Mouse (Mus musculus) olfactory bulb, adult 2 months (tissue): ENCODE measurements around the gene Ubl5. TPM values are rescaled to one million over a fixed set of nuclear protein-coding genes. Genes with fewer than 3 reads are reported as not detected.
"Not testable (repeated sequence)": the region's sequence is repeated elsewhere in the genome, so short reads cannot be mapped to it uniquely, and the experiment has no call there.

ENCODE experiments used
- H3K27ac ChIP-seq: fragments of 200-500 bp; 2 replicates; pipeline ENCODE4 v1.5.1; 2012; ENCODE audit warnings: low read depth, low read length; ENCODE audit not compliant: insufficient read depth
- H3K4me1 ChIP-seq: fragments of 200-500 bp; 2 replicates; pipeline ENCODE4 v1.6.1; 2012; ENCODE audit warnings: low read length; ENCODE audit not compliant: control insufficient read depth, insufficient read depth
- H3K4me3 ChIP-seq: fragments of 200-500 bp; 2 replicates; pipeline ENCODE4 v1.5.1; 2012; ENCODE audit warnings: mild to moderate bottlenecking, low read depth, low read length, moderate library complexity; ENCODE audit not compliant: insufficient read depth
- CTCF ChIP-seq: fragments of 200-500 bp; IDR thresholded peaks from 2 replicates; pipeline ENCODE4 v1.5.1; 2012; ENCODE audit warnings: low read depth, mild to moderate bottlenecking, low read length, moderate library complexity; ENCODE audit not compliant: insufficient read depth
- POLR2A ChIP-seq: fragments of 200-500 bp; IDR thresholded peaks from 2 replicates; pipeline ENCODE4 v1.6.1; 2012; ENCODE audit warnings: mild to moderate bottlenecking, low read depth, low read length, moderate library complexity; ENCODE audit not compliant: insufficient read depth
- WGBS: fragments of 180-500 bp; shearing (Covaris S2); methylation state at CpG from one replicate; pipeline ENCODE4 v1.1.7; 2018; 5-methylcytosine and 5-hydroxymethylcytosine counted together
- polyA plus RNA-seq: library from polyadenylated mRNA; stranded (reverse); fragments of >200 nt; gene quantifications from 2 replicates; pipeline ENCODE4 v1.2.4, GENCODE M21; 2012; ENCODE audit warnings: low replicate concordance; ENCODE audit not compliant: missing spikeins, insufficient read depth, insufficient read length

The Ubl5 gene
- polyA plus RNA-seq: 162 TPM in 1 of 2 replicates, not detected in the other

GRCm38 (mm10) chr9:20642101-20642895 lies at the start of gene Ubl5:
Ubl5 (plus strand) TSS chr9:20642878.
- WGBS: under 1% methylated on average over 51 of the region's 51 CpGs
- peaks cover 17% of the 10 kb centered on the region for H3K4me1 ChIP-seq
- TF ChIP-seq CTCF (no peak), POLR2A (no peak)
- H3K27ac ChIP-seq: no peak within 1 kb of the TSS
- peak within 1 kb of the TSS; percentile 80 for H3K4me3 ChIP-seq

GRCm38 (mm10) chr9:20601270-20601669 lies 41.4 kb upstream of the Ubl5 start:
- H3K4me1 ChIP-seq: no peaks in the 10 kb centered on the region
- TF ChIP-seq CTCF (no peak), POLR2A (no peak)
- H3K27ac ChIP-seq: no peak overlapping the region
- WGBS: 78% methylated on average over 6 of the region's 6 CpGs
- H3K4me3 ChIP-seq: no peak overlapping the region

- Histone ChIP-seq H3K27ac (no peak overlapping the region), H3K4me3 (no peak overlapping the region), H3K4me1 (no peaks in the 10 kb centered on the region)
- WGBS: 97% methylated on average over 1 of the region's 1 CpGs
- TF ChIP-seq CTCF: no peak
- TF ChIP-seq POLR2A: no peak
Measured at GRCm38 (mm10) chr9:20606269-20606668, 36.4 kb upstream of the Ubl5 start.

- H3K4me1 ChIP-seq: no peaks in the 10 kb centered on the region
- TF ChIP-seq POLR2A (no peak; the same call in none of the 2 replicates), CTCF (no peak)
- H3K27ac ChIP-seq: peak overlapping the region; percentile 99
- WGBS: under 1% methylated on average over 57 of the region's 57 CpGs
- H3K4me3 ChIP-seq: peak overlapping the region; percentile 76
Measured at GRCm38 (mm10) chr9:20607100-20607974, 35.3 kb upstream of the Ubl5 start.

GRCm38 (mm10) chr9:20609831-20610464 lies 32.7 kb upstream of the Ubl5 start:
- WGBS: 81% methylated on average over 5 of the region's 5 CpGs
- Histone ChIP-seq H3K4me3 (no peak overlapping the region), H3K27ac (no peak overlapping the region), H3K4me1 (no peaks in the 10 kb centered on the region)
- TF ChIP-seq POLR2A: no peak

GRCm38 (mm10) chr9:20611976-20612375 lies 30.7 kb upstream of the Ubl5 start:
- no peak overlapping the region for H3K4me3 ChIP-seq
- no peak overlapping the region for H3K27ac ChIP-seq
- no peaks in the 10 kb centered on the region for H3K4me1 ChIP-seq
- TF ChIP-seq POLR2A: no peak
- TF ChIP-seq CTCF: no peak
- WGBS: 81% methylated on average over 5 of the region's 5 CpGs

GRCm38 (mm10) chr9:20616685-20617084 lies 26.0 kb upstream of the Ubl5 start:
- Histone ChIP-seq H3K4me3 (no peak overlapping the region), H3K27ac (no peak overlapping the region), H3K4me1 (no peaks in the 10 kb centered on the region)
- TF ChIP-seq CTCF (no peak), POLR2A (no peak)
- whole genome bisulfite sequencing: 81% methylated on average over 2 of the region's 2 CpGs

- TF ChIP-seq POLR2A (no peak), CTCF (no peak)
- Histone ChIP-seq H3K27ac (no peak overlapping the region), H3K4me3 (no peak overlapping the region), H3K4me1 (no peaks in the 10 kb centered on the region; the same call in 1 of the 2 replicates)
- WGBS: 90% methylated on average over 2 of the region's 2 CpGs
Measured at GRCm38 (mm10) chr9:20631332-20631731, 11.3 kb upstream of the Ubl5 start.

- not testable (repeated sequence) for H3K4me1 ChIP-seq, H3K4me3 ChIP-seq, H3K27ac ChIP-seq
- 90% methylated on average over 8 of the region's 8 CpGs for WGBS
Measured at GRCm38 (mm10) chr9:20635676-20636075, 7.0 kb upstream of the Ubl5 start.
